Mouse (Mus musculus) stomach, postnatal 0 days (tissue): Measurements from ENCODE around the gene Fxr2.

Experiments
- CTCF ChIP-seq: IDR thresholded peaks from 2 replicates; pipeline ENCODE4 v1.5.1; 2016; ENCODE audit warnings: antibody characterized with exemption, low read depth, mild to moderate bottlenecking, moderate library complexity
- EP300 ChIP-seq: optimal IDR thresholded peaks from 2 replicates; pipeline ENCODE3; 2016; ENCODE audit warnings: antibody characterized with exemption

- TF ChIP-seq EP300 (no peak), CTCF (no peak)
Observed at GRCm38 (mm10) chr11:69665961-69666664, 33.3 kb downstream of the Fxr2 start, which contains the start of gene Cd68.
